Mouse (Mus musculus): ENCODE data around the gene Ralgps2. TPM values are rescaled to one million over a fixed set of nuclear protein-coding genes. Genes with fewer than 3 reads are reported as not detected.

The Ralgps2 gene
- polyA plus RNA-seq, 1 experiment from 2014 or later: 99.5 TPM

DNA sequence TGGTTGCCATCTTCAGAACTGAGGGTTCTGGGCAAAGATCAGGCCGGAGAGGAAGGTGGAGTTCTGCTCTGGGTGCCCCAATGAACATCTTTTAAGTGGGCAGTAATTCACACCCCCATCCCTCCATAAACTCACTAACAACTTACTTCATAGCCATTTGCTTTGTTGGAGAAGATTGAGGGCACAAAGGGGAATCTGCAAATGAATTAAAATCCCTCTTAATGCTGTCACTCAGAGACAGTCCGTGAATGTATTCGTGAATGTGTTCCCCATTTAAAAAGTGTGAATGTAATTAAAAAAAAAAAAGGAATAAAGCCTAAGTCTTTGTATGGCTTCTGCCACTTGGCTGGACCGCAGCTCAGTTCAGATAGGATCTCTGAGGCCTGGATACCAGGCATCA, 159.8 kb downstream of the Ralgps2 start:
- Histone ChIP-seq H3K36me3 (ENCODE audit: control insufficient read depth, insufficient read depth, low read length) (no peaks in the 10 kb centered on the region), H3K9ac (replicated peaks; ENCODE audit: low read depth, low read length) (no peak overlapping the region), H3K4me2 (ENCODE audit: low read depth, low read length) (no peak overlapping the region), H3K4me3 (ENCODE audit: low read depth, low read length) (no peak overlapping the region), H3K27ac (ENCODE audit: low read depth, low read length) (no peak overlapping the region), H3K9me3 (ENCODE audit: control insufficient read depth, low read length) (no peaks in the 10 kb centered on the region), H3K4me1 (ENCODE audit: control insufficient read depth, insufficient read depth, low read length) (peaks cover 13% of the 10 kb centered on the region), H3K27me3 (ENCODE audit: control insufficient read depth, insufficient read depth, low read length) (no peaks in the 10 kb centered on the region)
- WGBS: 13% methylated on average over 4 of the region's 4 CpGs
- ATAC-seq (ENCODE audit: low read depth): no peak

DNA sequence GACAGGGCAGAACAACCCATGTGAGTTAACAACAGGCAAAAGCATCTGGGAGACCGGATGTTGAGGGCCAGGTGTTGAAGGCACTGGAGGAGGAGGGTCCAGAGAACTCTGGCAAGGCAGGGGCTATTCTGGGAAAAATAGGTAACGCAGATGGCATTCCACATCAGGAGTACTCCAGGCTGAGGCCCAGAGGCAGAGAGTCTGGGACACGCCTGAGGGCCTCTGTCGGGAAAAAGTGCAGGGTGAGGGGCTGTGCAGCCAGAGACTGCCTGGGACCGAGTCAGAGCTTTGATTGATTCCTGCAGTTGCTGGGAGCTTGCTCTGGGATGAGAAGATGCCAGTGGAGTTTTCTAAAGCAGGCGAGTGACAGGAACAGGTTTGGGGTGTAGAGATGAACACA, 160.4 kb downstream of the Ralgps2 start:
- no peak overlapping the region for H3K4me3 ChIP-seq (ENCODE audit: low read depth, low read length)
- H3K4me1 ChIP-seq (ENCODE audit: control insufficient read depth, insufficient read depth, low read length): peaks cover 8% of the 10 kb centered on the region
- 24% methylated on average over 6 of the region's 6 CpGs for WGBS
- H3K4me2 ChIP-seq (ENCODE audit: low read depth, low read length): no peak overlapping the region
- H3K27ac ChIP-seq (ENCODE audit: low read depth, low read length): no peak overlapping the region
- H3K9ac ChIP-seq (replicated peaks; ENCODE audit: low read depth, low read length): no peak overlapping the region
- H3K36me3 ChIP-seq (ENCODE audit: control insufficient read depth, insufficient read depth, low read length): no peaks in the 10 kb centered on the region
- no peak; the same call in 1 of the 2 replicates for ATAC-seq (ENCODE audit: low read depth)
- no peaks in the 10 kb centered on the region for H3K27me3 ChIP-seq (ENCODE audit: control insufficient read depth, insufficient read depth, low read length)
- no peaks in the 10 kb centered on the region for H3K9me3 ChIP-seq (ENCODE audit: control insufficient read depth, low read length)

DNA sequence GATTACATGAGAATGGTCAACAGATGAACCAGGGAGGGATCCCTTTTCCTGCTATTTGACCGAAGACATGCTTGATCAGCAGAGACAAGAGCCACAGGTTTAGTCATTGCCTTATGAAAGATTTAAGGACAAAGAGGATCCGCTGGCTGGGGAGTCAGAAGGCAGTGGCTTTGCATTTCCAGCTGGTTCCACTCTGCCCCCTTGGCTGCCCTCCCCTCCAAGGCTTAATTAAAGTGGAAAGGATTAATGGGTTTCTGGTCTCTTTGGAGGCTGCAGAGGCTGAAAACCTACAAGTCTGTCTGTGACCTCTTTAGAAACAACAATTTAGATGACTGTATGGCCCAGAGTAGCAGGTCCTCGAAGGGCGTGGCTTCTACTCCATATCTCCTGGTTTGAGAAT, 161.5 kb downstream of the Ralgps2 start:
- no peak overlapping the region for H3K4me2 ChIP-seq (ENCODE audit: low read depth, low read length)
- no peaks in the 10 kb centered on the region for H3K27me3 ChIP-seq (ENCODE audit: control insufficient read depth, insufficient read depth, low read length)
- H3K9me3 ChIP-seq (ENCODE audit: control insufficient read depth, low read length): no peaks in the 10 kb centered on the region
- peaks cover 8% of the 10 kb centered on the region for H3K4me1 ChIP-seq (ENCODE audit: control insufficient read depth, insufficient read depth, low read length)
- no peak overlapping the region for H3K4me3 ChIP-seq (ENCODE audit: low read depth, low read length)
- H3K9ac ChIP-seq (replicated peaks; ENCODE audit: low read depth, low read length): no peak overlapping the region
- H3K27ac ChIP-seq (ENCODE audit: low read depth, low read length): no peak overlapping the region
- 79% methylated on average over 4 of the region's 4 CpGs for WGBS
- no peak for ATAC-seq (ENCODE audit: low read depth)
- H3K36me3 ChIP-seq (ENCODE audit: control insufficient read depth, insufficient read depth, low read length): no peaks in the 10 kb centered on the region

DNA sequence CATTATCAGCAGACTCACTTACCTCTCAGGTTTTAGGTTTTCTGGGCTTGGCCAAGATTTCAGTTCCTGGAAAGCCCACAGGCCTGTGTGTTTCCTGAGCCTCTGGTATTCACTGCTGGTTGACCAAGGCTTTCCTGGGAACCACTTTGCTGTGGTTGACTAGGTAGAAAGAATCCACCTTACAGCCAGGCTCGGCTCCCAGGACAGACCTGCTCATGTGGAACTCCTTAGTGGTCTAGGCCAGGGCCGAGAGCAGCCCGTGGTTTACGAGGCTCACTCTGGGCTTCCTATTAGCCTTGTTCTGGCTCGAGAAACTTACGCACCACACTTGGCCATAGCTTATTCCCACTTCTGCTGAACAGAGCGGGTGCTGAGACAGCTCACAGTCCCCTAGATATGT, 163.4 kb downstream of the Ralgps2 start:
- ATAC-seq (ENCODE audit: low read depth): no peak
- no peak overlapping the region for H3K27ac ChIP-seq (ENCODE audit: low read depth, low read length)
- 90% methylated on average over 7 of the region's 7 CpGs for WGBS
- H3K4me3 ChIP-seq (ENCODE audit: low read depth, low read length): no peak overlapping the region
- no peaks in the 10 kb centered on the region for H3K9me3 ChIP-seq (ENCODE audit: control insufficient read depth, low read length)
- no peaks in the 10 kb centered on the region for H3K4me1 ChIP-seq (ENCODE audit: control insufficient read depth, insufficient read depth, low read length)
- no peaks in the 10 kb centered on the region for H3K27me3 ChIP-seq (ENCODE audit: control insufficient read depth, insufficient read depth, low read length)
- no peaks in the 10 kb centered on the region for H3K36me3 ChIP-seq (ENCODE audit: control insufficient read depth, insufficient read depth, low read length)
- H3K9ac ChIP-seq (replicated peaks; ENCODE audit: low read depth, low read length): no peak overlapping the region
- no peak overlapping the region for H3K4me2 ChIP-seq (ENCODE audit: low read depth, low read length)

DNA sequence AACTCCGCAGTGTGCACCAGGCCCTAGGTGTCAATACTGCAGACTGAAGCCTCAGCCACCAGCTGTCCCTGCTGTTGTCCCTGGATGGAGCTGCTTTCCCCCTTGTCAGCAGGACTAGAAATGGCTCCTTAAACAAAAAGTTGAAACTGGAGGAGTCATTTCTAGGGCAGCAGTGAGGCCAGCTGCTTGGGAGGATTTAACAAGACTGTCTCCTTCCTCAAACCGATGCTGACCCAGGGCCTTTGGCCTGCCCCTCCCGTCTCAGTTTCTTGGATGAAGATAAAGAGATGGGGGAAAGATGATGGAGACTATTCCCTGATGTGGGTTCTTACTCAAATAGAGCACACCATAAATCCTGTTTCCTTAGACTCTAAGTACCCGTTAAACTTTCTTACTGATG, 164.2 kb downstream of the Ralgps2 start:
- no peak overlapping the region for H3K4me3 ChIP-seq (ENCODE audit: low read depth, low read length)
- H3K9me3 ChIP-seq (ENCODE audit: control insufficient read depth, low read length): no peaks in the 10 kb centered on the region
- WGBS: 82% methylated on average over 4 of the region's 4 CpGs
- ATAC-seq (ENCODE audit: low read depth): no peak
- no peaks in the 10 kb centered on the region for H3K27me3 ChIP-seq (ENCODE audit: control insufficient read depth, insufficient read depth, low read length)
- H3K36me3 ChIP-seq (ENCODE audit: control insufficient read depth, insufficient read depth, low read length): no peaks in the 10 kb centered on the region
- H3K27ac ChIP-seq (ENCODE audit: low read depth, low read length): no peak overlapping the region
- H3K9ac ChIP-seq (replicated peaks; ENCODE audit: low read depth, low read length): no peak overlapping the region
- no peaks in the 10 kb centered on the region for H3K4me1 ChIP-seq (ENCODE audit: control insufficient read depth, insufficient read depth, low read length)
- H3K4me2 ChIP-seq (ENCODE audit: low read depth, low read length): no peak overlapping the region

- Histone ChIP-seq H3K27ac (ENCODE audit: low read depth, low read length) (no peak overlapping the region), H3K9me3 (ENCODE audit: control insufficient read depth, low read length) (no peaks in the 10 kb centered on the region), H3K27me3 (ENCODE audit: control insufficient read depth, insufficient read depth, low read length) (no peaks in the 10 kb centered on the region), H3K36me3 (ENCODE audit: control insufficient read depth, insufficient read depth, low read length) (no peaks in the 10 kb centered on the region), H3K4me2 (ENCODE audit: low read depth, low read length) (no peak overlapping the region), H3K4me3 (ENCODE audit: low read depth, low read length) (no peak overlapping the region), H3K4me1 (ENCODE audit: control insufficient read depth, insufficient read depth, low read length) (no peaks in the 10 kb centered on the region), H3K9ac (replicated peaks; ENCODE audit: low read depth, low read length) (no peak overlapping the region)
- no peak for ATAC-seq (ENCODE audit: low read depth)
- 97% methylated on average over 10 of the region's 10 CpGs for WGBS
Measured at GRCm38 (mm10) chr1:156770845-156771244, 168.6 kb downstream of the Ralgps2 start.

DNA sequence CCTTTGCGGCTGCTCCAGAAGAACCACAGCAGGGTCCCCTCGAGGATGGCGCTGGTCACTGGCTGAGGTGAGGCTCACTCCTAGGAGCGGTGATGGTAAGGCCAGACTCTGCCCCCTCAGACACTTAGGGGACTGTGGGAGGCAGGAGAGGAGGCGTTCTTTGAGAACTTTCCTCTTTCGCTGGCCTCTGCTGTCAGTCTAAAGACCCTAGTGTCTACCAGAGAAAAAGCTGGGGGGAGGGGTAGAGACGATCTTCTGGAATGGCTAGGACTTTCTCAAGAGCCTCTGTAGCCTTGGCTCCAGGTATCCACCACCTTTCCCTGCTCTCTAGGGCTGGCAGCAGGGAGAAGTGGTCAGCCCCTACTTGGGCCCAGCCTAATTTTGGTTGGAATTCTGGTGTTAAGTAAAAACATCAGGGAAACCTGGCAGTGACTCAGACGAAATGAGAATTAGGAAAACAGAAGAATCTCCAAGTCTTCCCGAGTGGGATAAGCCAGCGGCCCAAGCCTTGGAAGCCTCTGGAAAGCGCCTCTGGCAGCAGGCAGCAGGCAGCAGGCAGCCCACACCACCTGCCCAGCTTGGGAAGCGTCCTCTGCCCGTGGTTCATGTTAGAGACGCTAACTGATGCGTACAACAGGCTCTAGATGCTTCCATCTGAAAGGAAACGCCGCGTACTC, 169.7 kb downstream of the Ralgps2 start:
- WGBS: 93% methylated on average over 18 of the region's 18 CpGs
- no peak for ATAC-seq (ENCODE audit: low read depth)

GRCm38 (mm10) chr1:156769163-156769562, 170.3 kb downstream of the Ralgps2 start:
- H3K9ac ChIP-seq (replicated peaks; ENCODE audit: low read depth, low read length): no peak overlapping the region
- H3K4me3 ChIP-seq (ENCODE audit: low read depth, low read length): no peak overlapping the region
- 83% methylated on average over 5 of the region's 5 CpGs for WGBS
- H3K4me1 ChIP-seq (ENCODE audit: control insufficient read depth, insufficient read depth, low read length): no peaks in the 10 kb centered on the region
- H3K27me3 ChIP-seq (ENCODE audit: control insufficient read depth, insufficient read depth, low read length): no peaks in the 10 kb centered on the region
- H3K9me3 ChIP-seq (ENCODE audit: control insufficient read depth, low read length): no peaks in the 10 kb centered on the region; the same call in 1 of the 2 replicates
- no peak overlapping the region for H3K27ac ChIP-seq (ENCODE audit: low read depth, low read length)
- H3K4me2 ChIP-seq (ENCODE audit: low read depth, low read length): no peak overlapping the region
- H3K36me3 ChIP-seq (ENCODE audit: control insufficient read depth, insufficient read depth, low read length): no peaks in the 10 kb centered on the region
- no peak for ATAC-seq (ENCODE audit: low read depth)

More for the DNA sequence above, 169.7 kb downstream of the Ralgps2 start:
- no peak overlapping the region for H3K27ac ChIP-seq (ENCODE audit: low read depth, low read length)
- no peak overlapping the region for H3K4me2 ChIP-seq (ENCODE audit: low read depth, low read length)
- no peaks in the 10 kb centered on the region for H3K4me1 ChIP-seq (ENCODE audit: control insufficient read depth, insufficient read depth, low read length)
- no peaks in the 10 kb centered on the region for H3K9me3 ChIP-seq (ENCODE audit: control insufficient read depth, low read length)
- no peak overlapping the region for H3K9ac ChIP-seq (replicated peaks; ENCODE audit: low read depth, low read length)
- H3K36me3 ChIP-seq (ENCODE audit: control insufficient read depth, insufficient read depth, low read length): no peaks in the 10 kb centered on the region
- H3K27me3 ChIP-seq (ENCODE audit: control insufficient read depth, insufficient read depth, low read length): no peaks in the 10 kb centered on the region
- H3K4me3 ChIP-seq (ENCODE audit: low read depth, low read length): no peak overlapping the region

DNA sequence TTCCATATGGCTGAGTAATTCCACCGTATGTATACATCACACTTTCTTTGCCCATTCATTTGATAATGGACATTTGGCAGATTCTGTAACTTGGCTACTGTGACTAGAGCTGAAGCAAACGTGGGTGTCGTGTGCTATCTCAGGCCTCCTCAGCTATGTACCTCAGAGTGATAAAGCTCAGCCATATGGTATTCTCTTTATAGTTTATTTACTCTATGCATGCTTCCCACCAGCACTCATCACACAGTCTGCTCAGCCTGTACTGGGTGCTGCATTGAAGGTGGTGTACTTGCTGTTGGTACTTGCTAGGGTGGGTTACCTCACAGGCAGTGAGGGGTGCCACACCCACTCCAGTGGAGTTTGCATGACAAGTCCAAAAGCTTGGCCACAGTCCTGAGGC, 174.1 kb downstream of the Ralgps2 start:
- WGBS: 92% methylated on average over 3 of the region's 3 CpGs
- no peak for ATAC-seq (ENCODE audit: low read depth)
- Histone ChIP-seq H3K9me3 (ENCODE audit: control insufficient read depth, low read length) (no peaks in the 10 kb centered on the region; the same call in 1 of the 2 replicates), H3K4me1 (ENCODE audit: control insufficient read depth, insufficient read depth, low read length) (no peaks in the 10 kb centered on the region), H3K4me3 (ENCODE audit: low read depth, low read length) (no peak overlapping the region), H3K36me3 (ENCODE audit: control insufficient read depth, insufficient read depth, low read length) (no peaks in the 10 kb centered on the region), H3K27me3 (ENCODE audit: control insufficient read depth, insufficient read depth, low read length) (no peaks in the 10 kb centered on the region), H3K9ac (replicated peaks; ENCODE audit: low read depth, low read length) (no peak overlapping the region), H3K27ac (ENCODE audit: low read depth, low read length) (no peak overlapping the region), H3K4me2 (ENCODE audit: low read depth, low read length) (no peak overlapping the region)

All from neural tube, embryonic 14.5 days (tissue).